Mouse (Mus musculus): ENCODE data around the gene 1110002E22Rik. TPM values are rescaled to one million over a fixed set of nuclear protein-coding genes. Genes with fewer than 3 reads are reported as not detected.

The 1110002E22Rik gene
- total and polyA plus RNA-seq, 2 experiments = under 0.01 TPM; not detected in 1

GRCm38 (mm10) chr3:138065930-138066329 is 1.1 kb downstream of the 1110002E22Rik start:
- Histone ChIP-seq H3K4me3 (ENCODE audit: insufficient read depth, low read depth, low read length) (no peak overlapping the region), H3K4me1 (ENCODE audit: control insufficient read depth, insufficient read depth, low read length) (no peaks in the 10 kb centered on the region), H3K27ac (replicated peaks; ENCODE audit: insufficient read depth, low read depth, low read length) (no peak overlapping the region), H3K36me3 (ENCODE audit: control insufficient read depth, insufficient read depth, low read length) (no peaks in the 10 kb centered on the region), H3K27me3 (ENCODE audit: control insufficient read depth, insufficient read depth, low read length) (no peaks in the 10 kb centered on the region), H3K9ac (ENCODE audit: low read depth, low read length) (no peak overlapping the region), H3K79me2 (ENCODE audit: control insufficient read depth, insufficient read depth, low read length) (no peaks in the 10 kb centered on the region)
- no peak for TF ChIP-seq CTCF (IDR thresholded peaks at IDR 0.05; ENCODE audit: low read depth, low read length)
- TF ChIP-seq POLR2A (IDR thresholded peaks at IDR 0.05; ENCODE audit: extremely low read depth, insufficient read depth, low read length) = no peak
- no peak for DNase-seq (ENCODE audit: extremely low read depth, low read depth, low spot score)
- WGBS = 87% methylated on average over 16 of the region's 16 CpGs

GRCm38 (mm10) chr3:138066348-138066856 is 1.6 kb downstream of the 1110002E22Rik start:
- H3K4me1 ChIP-seq (ENCODE audit: control insufficient read depth, insufficient read depth, low read length) = no peaks in the 10 kb centered on the region
- no peaks in the 10 kb centered on the region for H3K27me3 ChIP-seq (ENCODE audit: control insufficient read depth, insufficient read depth, low read length)
- H3K4me3 ChIP-seq (ENCODE audit: insufficient read depth, low read depth, low read length) = no peak overlapping the region
- no peak overlapping the region for H3K9ac ChIP-seq (ENCODE audit: low read depth, low read length)
- 84% methylated on average over 20 of the region's 20 CpGs for WGBS
- H3K36me3 ChIP-seq (ENCODE audit: control insufficient read depth, insufficient read depth, low read length) = no peaks in the 10 kb centered on the region
- TF ChIP-seq POLR2A (IDR thresholded peaks at IDR 0.05; ENCODE audit: extremely low read depth, insufficient read depth, low read length) (no peak), CTCF (IDR thresholded peaks at IDR 0.05; ENCODE audit: low read depth, low read length) (no peak)
- no peaks in the 10 kb centered on the region for H3K79me2 ChIP-seq (ENCODE audit: control insufficient read depth, insufficient read depth, low read length)
- no peak overlapping the region for H3K27ac ChIP-seq (replicated peaks; ENCODE audit: insufficient read depth, low read depth, low read length)
- no peak for DNase-seq (ENCODE audit: extremely low read depth, low read depth, low spot score)

- no peak within 1 kb of the TSS for H3K9ac ChIP-seq (ENCODE audit: low read depth, low read length)
- no peak within 1 kb of the TSS for H3K27ac ChIP-seq (replicated peaks; ENCODE audit: insufficient read depth, low read depth, low read length)
- no peaks in the 10 kb centered on the region for H3K79me2 ChIP-seq (ENCODE audit: control insufficient read depth, insufficient read depth, low read length)
- no peaks in the 10 kb centered on the region for H3K27me3 ChIP-seq (ENCODE audit: control insufficient read depth, insufficient read depth, low read length)
- DNase-seq (ENCODE audit: extremely low read depth, low read depth, low spot score) = no peak
- WGBS = 91% methylated on average over 12 of the region's 12 CpGs
- no peak for TF ChIP-seq POLR2A (IDR thresholded peaks at IDR 0.05; ENCODE audit: extremely low read depth, insufficient read depth, low read length)
- no peak for TF ChIP-seq CTCF (IDR thresholded peaks at IDR 0.05; ENCODE audit: low read depth, low read length)
- no peaks in the 10 kb centered on the region for H3K4me1 ChIP-seq (ENCODE audit: control insufficient read depth, insufficient read depth, low read length)
- H3K4me3 ChIP-seq (ENCODE audit: insufficient read depth, low read depth, low read length) = no peak within 1 kb of the TSS
- no peaks in the 10 kb centered on the region for H3K36me3 ChIP-seq (ENCODE audit: control insufficient read depth, insufficient read depth, low read length)
Measured at GRCm38 (mm10) chr3:138067288-138067687, 2.4 kb downstream of the 1110002E22Rik start, which contains the start of gene Gm5105. Gm5105 (minus strand) TSS chr3:138067388.

GRCm38 (mm10) chr3:138068103-138068502 is 3.3 kb downstream of the 1110002E22Rik start:
- TF ChIP-seq POLR2A (IDR thresholded peaks at IDR 0.05; ENCODE audit: extremely low read depth, insufficient read depth, low read length) (no peak), CTCF (IDR thresholded peaks at IDR 0.05; ENCODE audit: low read depth, low read length) (no peak)
- Histone ChIP-seq H3K79me2 (ENCODE audit: control insufficient read depth, insufficient read depth, low read length) (no peaks in the 10 kb centered on the region), H3K27me3 (ENCODE audit: control insufficient read depth, insufficient read depth, low read length) (no peaks in the 10 kb centered on the region), H3K27ac (replicated peaks; ENCODE audit: insufficient read depth, low read depth, low read length) (no peak overlapping the region), H3K4me3 (ENCODE audit: insufficient read depth, low read depth, low read length) (no peak overlapping the region), H3K9ac (ENCODE audit: low read depth, low read length) (no peak overlapping the region), H3K4me1 (ENCODE audit: control insufficient read depth, insufficient read depth, low read length) (no peaks in the 10 kb centered on the region), H3K36me3 (ENCODE audit: control insufficient read depth, insufficient read depth, low read length) (no peaks in the 10 kb centered on the region)
- WGBS = 90% methylated on average over 12 of the region's 12 CpGs
- no peak for DNase-seq (ENCODE audit: extremely low read depth, low read depth, low spot score)

DNA sequence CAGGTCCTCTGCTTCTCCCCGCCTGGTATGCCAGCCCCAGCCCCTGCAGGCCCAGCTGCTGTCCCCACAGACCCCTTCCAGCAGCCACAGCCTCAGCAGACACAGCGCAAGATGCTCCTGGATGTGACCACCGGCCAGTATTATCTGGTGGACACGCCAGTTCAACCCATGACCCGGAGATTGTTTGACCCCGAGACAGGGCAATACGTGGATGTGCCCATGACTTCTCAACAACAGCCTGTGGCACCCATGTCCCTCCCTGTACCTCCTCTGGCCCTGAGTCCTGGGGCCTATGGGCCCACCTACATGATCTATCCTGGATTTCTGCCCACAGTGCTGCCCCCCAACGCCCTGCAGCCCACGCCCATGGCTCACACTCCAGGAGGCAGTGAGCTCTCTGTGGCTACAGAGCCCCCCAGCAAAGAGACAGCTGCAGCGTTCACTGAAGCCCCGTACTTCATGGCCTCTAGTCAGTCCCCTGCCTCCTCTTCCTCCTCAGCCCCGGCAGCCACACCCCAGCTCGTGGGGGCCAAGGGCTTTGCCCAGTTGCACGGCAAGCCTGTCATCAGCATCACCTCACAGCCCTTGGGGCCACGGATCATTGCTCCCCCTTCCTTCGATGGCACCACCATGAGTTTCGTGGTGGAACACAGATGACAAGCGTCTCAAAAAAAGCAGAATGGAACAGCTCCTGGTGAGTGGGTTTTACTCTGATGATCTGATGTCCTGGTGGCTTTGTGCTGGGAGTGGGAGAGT is 5.1 kb downstream of the 1110002E22Rik start:
- no peak for TF ChIP-seq POLR2A (IDR thresholded peaks at IDR 0.05; ENCODE audit: extremely low read depth, insufficient read depth, low read length)
- TF ChIP-seq CTCF (IDR thresholded peaks at IDR 0.05; ENCODE audit: low read depth, low read length) = no peak
- no peaks in the 10 kb centered on the region for H3K27me3 ChIP-seq (ENCODE audit: control insufficient read depth, insufficient read depth, low read length)
- WGBS = 82% methylated on average over 18 of the region's 18 CpGs
- DNase-seq (ENCODE audit: extremely low read depth, low read depth, low spot score) = no peak
- H3K4me1 ChIP-seq (ENCODE audit: control insufficient read depth, insufficient read depth, low read length) = no peaks in the 10 kb centered on the region
- no peak overlapping the region for H3K27ac ChIP-seq (replicated peaks; ENCODE audit: insufficient read depth, low read depth, low read length)
- H3K36me3 ChIP-seq (ENCODE audit: control insufficient read depth, insufficient read depth, low read length) = no peaks in the 10 kb centered on the region
- no peak overlapping the region for H3K4me3 ChIP-seq (ENCODE audit: insufficient read depth, low read depth, low read length)
- H3K79me2 ChIP-seq (ENCODE audit: control insufficient read depth, insufficient read depth, low read length) = no peaks in the 10 kb centered on the region
- no peak overlapping the region for H3K9ac ChIP-seq (ENCODE audit: low read depth, low read length)

GRCm38 (mm10) chr3:138071004-138071403 is 6.2 kb downstream of the 1110002E22Rik start:
- no peak for DNase-seq (ENCODE audit: extremely low read depth, low read depth, low spot score)
- H3K9ac ChIP-seq (ENCODE audit: low read depth, low read length) = no peak overlapping the region
- H3K27me3 ChIP-seq (ENCODE audit: control insufficient read depth, insufficient read depth, low read length) = no peaks in the 10 kb centered on the region
- no peaks in the 10 kb centered on the region for H3K36me3 ChIP-seq (ENCODE audit: control insufficient read depth, insufficient read depth, low read length)
- H3K79me2 ChIP-seq (ENCODE audit: control insufficient read depth, insufficient read depth, low read length) = no peaks in the 10 kb centered on the region
- 45% methylated on average over 1 of the region's 1 CpGs for WGBS
- H3K27ac ChIP-seq (replicated peaks; ENCODE audit: insufficient read depth, low read depth, low read length) = no peak overlapping the region
- H3K4me3 ChIP-seq (ENCODE audit: insufficient read depth, low read depth, low read length) = no peak overlapping the region
- TF ChIP-seq CTCF (IDR thresholded peaks at IDR 0.05; ENCODE audit: low read depth, low read length) (no peak), POLR2A (IDR thresholded peaks at IDR 0.05; ENCODE audit: extremely low read depth, insufficient read depth, low read length) (no peak)
- no peaks in the 10 kb centered on the region for H3K4me1 ChIP-seq (ENCODE audit: control insufficient read depth, insufficient read depth, low read length)

Data from liver, adult 2 months (tissue).